In genomic region chr17:28954416-28954815, GRCm38 (mm10) we compare ENCODE assay signal across 11 mouse cellular contexts. TPM values are rescaled to one million over a fixed set of nuclear protein-coding genes. Genes with fewer than 3 reads are reported as not detected.
DNase-seq lines count a peak whose midpoint lies in the region; ATAC-seq and TF ChIP-seq lines count a peak whose summit lies in the region.
"Had no signal": no experiment of that assay in that cellular context is flagged by ENCODE, and none has a peak within 500 bp of the region (broad histone marks: within the 10 kb centered on the region; RNA-seq: fewer than 3 reads in every experiment).

No protein-coding gene starts in this region.

- no peak for TF ChIP-seq CTCF in gastrocnemius, adult 2 months (IDR thresholded peaks at IDR 0.05)
- no peak for TF ChIP-seq CTCF in midbrain, postnatal 0 days (IDR thresholded peaks at IDR 0.05)
- TF ChIP-seq CTCF in hindbrain, postnatal 0 days (IDR thresholded peaks at IDR 0.05; ENCODE audit: low read depth) = no peak

- peak overlapping the region; percentile 99 for H3K27ac ChIP-seq in gastrocnemius, adult 2 months
- H3K27ac ChIP-seq in midbrain, embryonic 10.5 days (replicated peaks) = no peak overlapping the region
- H3K27ac ChIP-seq in midbrain, postnatal 0 days (ENCODE audit: low read depth, low read length) = no peak overlapping the region
- H3K27ac ChIP-seq in hindbrain, postnatal 0 days = no peak overlapping the region
- no peak overlapping the region for H3K27ac ChIP-seq in neural tube, embryonic 13.5 days (replicated peaks)

- H3K36me3 ChIP-seq in midbrain, embryonic 10.5 days = peaks cover 45% of the 10 kb centered on the region
- 0 out of 2 replicates have a peak, but pooled peaks cover 6% of the 10 kb centered on the region for H3K36me3 ChIP-seq in midbrain, postnatal 0 days (ENCODE audit: insufficient read depth, low read length)
- H3K36me3 ChIP-seq in hindbrain, postnatal 0 days (ENCODE audit: insufficient read depth, low read length) = no peaks in the 10 kb centered on the region
- peaks cover 12% of the 10 kb centered on the region for H3K36me3 ChIP-seq in neural tube, embryonic 13.5 days

- ATAC-seq in midbrain, postnatal 0 days (ENCODE audit: low FRiP score) = no peak
- ATAC-seq in hindbrain, postnatal 0 days = no peak
- no peak for ATAC-seq in neural tube, embryonic 13.5 days (ENCODE audit: low read depth)
- ATAC-seq: intestine, embryonic 16.5 days had no signal

- intact Hi-C loops in gastrocnemius, adult 2 months (cut with DNase I) = no loop called here
- intact Hi-C loops in gastrocnemius, postnatal 14 days (cut with DNase I; ENCODE audit: low total_unique reads) = no loop called here

- H3K4me1 ChIP-seq in midbrain, embryonic 10.5 days = peaks cover 25% of the 10 kb centered on the region
- peaks cover 11% of the 10 kb centered on the region for H3K4me1 ChIP-seq in midbrain, postnatal 0 days (ENCODE audit: insufficient read depth, low read length)
- peaks cover 17% of the 10 kb centered on the region for H3K4me1 ChIP-seq in hindbrain, postnatal 0 days (ENCODE audit: insufficient read depth, low read length)
- peaks cover 27% of the 10 kb centered on the region for H3K4me1 ChIP-seq in neural tube, embryonic 13.5 days (replicated peaks)

- no peak for DNase-seq in gastrocnemius, adult 2 months
- DNase-seq in gastrocnemius, postnatal 14 days = no peak
- no peak for DNase-seq in midbrain, embryonic 10.5 days (ENCODE audit: low spot score)
- DNase-seq in midbrain, postnatal 0 days (ENCODE audit: low spot score) = no peak
- no peak for DNase-seq in hindbrain, postnatal 0 days (ENCODE audit: low spot score)
- no peak for DNase-seq in spleen, postnatal 10 days (ENCODE audit: low spot score in 2 of 2)
- DNase-seq in right cerebral cortex, postnatal 14 days = no peak
- DNase-seq: cerebellum, adult 8-10 months had no signal

- no peak overlapping the region for H3K9ac ChIP-seq in midbrain, postnatal 0 days (replicated peaks; ENCODE audit: low read length, poor library complexity, severe bottlenecking)
- H3K9ac ChIP-seq in hindbrain, postnatal 0 days (replicated peaks; ENCODE audit: low read length) = peak overlapping the region; percentile 90; the same call in 1 of the 2 replicates
- peak overlapping the region; percentile 91; the same call in 1 of the 2 replicates for H3K9ac ChIP-seq in neural tube, embryonic 13.5 days

- H3K4me3 ChIP-seq in gastrocnemius, adult 2 months = peak overlapping the region; percentile 83
- H3K4me3 ChIP-seq in midbrain, embryonic 10.5 days = peak overlapping the region; percentile 63; the same call in 1 of the 2 replicates
- H3K4me3 ChIP-seq in midbrain, postnatal 0 days (ENCODE audit: low read depth, low read length) = no peak overlapping the region
- H3K4me3 ChIP-seq in hindbrain, postnatal 0 days (ENCODE audit: low read length) = no peak overlapping the region
- H3K4me3 ChIP-seq in neural tube, embryonic 13.5 days = no peak overlapping the region

- WGBS in midbrain, embryonic 10.5 days = 98% methylated on average over 9 of the region's 9 CpGs
- WGBS in midbrain, postnatal 0 days = 97% methylated on average over 9 of the region's 9 CpGs
- WGBS in hindbrain, postnatal 0 days = 93% methylated on average over 9 of the region's 9 CpGs
- 95% methylated on average over 9 of the region's 9 CpGs for WGBS in neural tube, embryonic 13.5 days

- H3K9me3 ChIP-seq in midbrain, embryonic 10.5 days (replicated peaks) = peaks cover 15% of the 10 kb centered on the region; the same call in 1 of the 2 replicates
- no peaks in the 10 kb centered on the region for H3K9me3 ChIP-seq in midbrain, postnatal 0 days (ENCODE audit: low read length)
- H3K9me3 ChIP-seq in hindbrain, postnatal 0 days (ENCODE audit: low read length) = no peaks in the 10 kb centered on the region
- 0 out of 2 replicates have a peak, but pooled peaks cover 3% of the 10 kb centered on the region for H3K9me3 ChIP-seq in neural tube, embryonic 13.5 days

- no peak overlapping the region for H3K4me2 ChIP-seq in midbrain, postnatal 0 days (ENCODE audit: low read depth, low read length, poor library complexity, severe bottlenecking)
- H3K4me2 ChIP-seq in hindbrain, postnatal 0 days (ENCODE audit: low read depth, low read length) = peak overlapping the region; percentile 89; the same call in 1 of the 2 replicates
- H3K4me2 ChIP-seq in neural tube, embryonic 13.5 days = peak overlapping the region; percentile 95

- H3K27me3 ChIP-seq in midbrain, embryonic 10.5 days (ENCODE audit: low read depth, poor library complexity, severe bottlenecking) = no peaks in the 10 kb centered on the region
- no peaks in the 10 kb centered on the region for H3K27me3 ChIP-seq in midbrain, postnatal 0 days (ENCODE audit: insufficient read depth, low read length)
- H3K27me3 ChIP-seq in hindbrain, postnatal 0 days (ENCODE audit: insufficient read depth, low read length) = no peaks in the 10 kb centered on the region
- H3K27me3 ChIP-seq in neural tube, embryonic 13.5 days = no peaks in the 10 kb centered on the region

RNA-seq across cellular contexts. Expression of gene Kctd20, which starts 2.7 kb away (rescaled TPM):
- 10 to 100 TPM; 33.4 to 39.8 TPM for total RNA-seq in gastrocnemius, adult 2 months (2021)
- total RNA-seq in gastrocnemius, postnatal 14 days (2021) = 10 to 100 TPM; 36.8 to 39.4 TPM
- polyA plus RNA-seq in midbrain, embryonic 10.5 days (2016; fragmentation: Nextera tagmentation; extraction: Ambion mirVana) = 107 and 114 TPM in 2 replicates
- total RNA-seq in midbrain, postnatal 0 days (2014; rRNA removed) = 60.0 and 64.9 TPM in 2 replicates
- 63.2 and 63.8 TPM in 2 replicates for polyA plus RNA-seq in midbrain, postnatal 0 days (2015; fragmentation: Nextera tagmentation; extraction: Ambion mirVana)
- 51.5 and 59.9 TPM in 2 replicates for total RNA-seq in hindbrain, postnatal 0 days (2014; rRNA removed)
- polyA plus RNA-seq in hindbrain, postnatal 0 days (2015; fragmentation: Nextera tagmentation; extraction: Ambion mirVana) = 62.9 and 64.1 TPM in 2 replicates
- polyA plus RNA-seq in neural tube, embryonic 13.5 days (2015; fragmentation: Nextera tagmentation; extraction: Ambion mirVana) = 92.2 and 96.8 TPM in 2 replicates

RNA-seq across cellular contexts. Expression of gene Pxt1, which starts 10.8 kb away (rescaled TPM):
- total RNA-seq in gastrocnemius, adult 2 months (2021) = not detected
- total RNA-seq in gastrocnemius, postnatal 14 days (2021) = not detected
- polyA plus RNA-seq in midbrain, embryonic 10.5 days (2016; fragmentation: Nextera tagmentation; extraction: Ambion mirVana) = 0.22 TPM in 1 of 2 replicates, not detected in the other
- 0.49 TPM in 1 of 2 replicates, not detected in the other for total RNA-seq in midbrain, postnatal 0 days (2014; rRNA removed)
- 0.15 TPM in 1 of 2 replicates, not detected in the other for polyA plus RNA-seq in midbrain, postnatal 0 days (2015; fragmentation: Nextera tagmentation; extraction: Ambion mirVana)
- total RNA-seq in hindbrain, postnatal 0 days (2014; rRNA removed) = not detected in 2 replicates
- polyA plus RNA-seq in hindbrain, postnatal 0 days (2015; fragmentation: Nextera tagmentation; extraction: Ambion mirVana) = not detected in 2 replicates
- not detected in 2 replicates for polyA plus RNA-seq in neural tube, embryonic 13.5 days (2015; fragmentation: Nextera tagmentation; extraction: Ambion mirVana)
- polyA plus RNA-seq: intestine, embryonic 16.5 days; neural tube, embryonic 11.5 days had no signal

RNA-seq across cellular contexts. Expression of gene 4930539E08Rik, which starts 39.3 kb away (rescaled TPM):
- under 1 TPM in 1 of 2 experiments, not detected in 1; 0.10 TPM for total RNA-seq in gastrocnemius, adult 2 months (2021)
- total RNA-seq in gastrocnemius, postnatal 14 days (2021) = under 1 TPM in 1 of 2 experiments, not detected in 1; 0.04 TPM
- polyA plus RNA-seq in midbrain, embryonic 10.5 days (2016; fragmentation: Nextera tagmentation; extraction: Ambion mirVana) = 0.11 and 0.26 TPM in 2 replicates
- 9.8 and 32.9 TPM in 2 replicates for total RNA-seq in midbrain, postnatal 0 days (2014; rRNA removed)
- polyA plus RNA-seq in midbrain, postnatal 0 days (2015; fragmentation: Nextera tagmentation; extraction: Ambion mirVana) = 4.3 and 4.5 TPM in 2 replicates
- 5.6 and 13.0 TPM in 2 replicates for total RNA-seq in hindbrain, postnatal 0 days (2014; rRNA removed)
- 1.6 and 2.1 TPM in 2 replicates for polyA plus RNA-seq in hindbrain, postnatal 0 days (2015; fragmentation: Nextera tagmentation; extraction: Ambion mirVana)
- polyA plus RNA-seq in neural tube, embryonic 13.5 days (2015; fragmentation: Nextera tagmentation; extraction: Ambion mirVana) = 0.25 and 0.29 TPM in 2 replicates

RNA-seq across cellular contexts. Expression of gene Stk38, which starts 53.4 kb away (rescaled TPM):
- total RNA-seq in gastrocnemius, adult 2 months (2021) = 10 to 100 TPM; 26.9 to 29.2 TPM
- total RNA-seq in gastrocnemius, postnatal 14 days (2021) = 10 to 100 TPM; 25.3 to 29.0 TPM
- 115 and 130 TPM in 2 replicates for polyA plus RNA-seq in midbrain, embryonic 10.5 days (2016; fragmentation: Nextera tagmentation; extraction: Ambion mirVana)
- 44.2 and 58.1 TPM in 2 replicates for total RNA-seq in midbrain, postnatal 0 days (2014; rRNA removed)
- 42.1 and 47.9 TPM in 2 replicates for polyA plus RNA-seq in midbrain, postnatal 0 days (2015; fragmentation: Nextera tagmentation; extraction: Ambion mirVana)
- total RNA-seq in hindbrain, postnatal 0 days (2014; rRNA removed) = 56.2 and 58.7 TPM in 2 replicates
- polyA plus RNA-seq in hindbrain, postnatal 0 days (2015; fragmentation: Nextera tagmentation; extraction: Ambion mirVana) = 52.7 and 60.8 TPM in 2 replicates
- polyA plus RNA-seq in neural tube, embryonic 13.5 days (2015; fragmentation: Nextera tagmentation; extraction: Ambion mirVana) = 113 and 116 TPM in 2 replicates

Comparison
In these comparisons a context has a peak if more than half of its experiments do, and no peak if none do; other contexts are left out.
1. H3K4me3 ChIP-seq: peak in gastrocnemius, adult 2 months (single experiment) and midbrain, embryonic 10.5 days (single experiment); none in midbrain, postnatal 0 days (single experiment), hindbrain, postnatal 0 days (single experiment) and neural tube, embryonic 13.5 days (single experiment).